Mouse (Mus musculus) liver, embryonic 11.5 days (tissue): ENCODE measurements around the gene Ivns1abp. TPM values are rescaled to one million over a fixed set of nuclear protein-coding genes. Genes with fewer than 3 reads are reported as not detected.
"Not testable (repeated sequence)": the region's sequence is repeated elsewhere in the genome, so short reads cannot be mapped to it uniquely, and the experiment has no call there.

Source experiments
- ATAC-seq: fragments of 200-750 bp; cut with Nextera tagmentation; replicated peaks from 2 replicates; pipeline ENCODE4 v1.8.0; 2017; ENCODE audit warnings: moderate number of reproducible peaks, mild to moderate bottlenecking, moderate TSS enrichment, moderate library complexity; ENCODE audit not compliant: low FRiP score
- DNase-seq: peaks from one replicate; pipeline ENCODE4 v3.0.0-alpha.2; 2017; ENCODE audit warnings: low spot score
- H3K27ac ChIP-seq: fragments of 300-500 bp; sonication (generic); 2 replicates; pipeline ENCODE4 v1.5.1; 2014; ENCODE audit warnings: mild to moderate bottlenecking, low read depth, low read length, control low read depth
- H3K27me3 ChIP-seq: fragments of 300-500 bp; sonication (generic); replicated peaks from 2 replicates; pipeline ENCODE4 v1.6.1; 2014; ENCODE audit warnings: low read length, mixed read lengths; ENCODE audit not compliant: control insufficient read depth, insufficient read depth
- H3K36me3 ChIP-seq: fragments of 300-500 bp; sonication (generic); 2 replicates; pipeline ENCODE4 v1.6.1; 2014; ENCODE audit warnings: mild to moderate bottlenecking, low read length, moderate library complexity, mixed read lengths; ENCODE audit not compliant: control insufficient read depth, insufficient read depth
- H3K4me1 ChIP-seq: fragments of 300-500 bp; sonication (generic); replicated peaks from 2 replicates; pipeline ENCODE4 v1.6.1; 2014; ENCODE audit warnings: low read length, mixed read lengths; ENCODE audit not compliant: control insufficient read depth, insufficient read depth
- H3K4me2 ChIP-seq: fragments of 300-500 bp; sonication (generic); 2 replicates; pipeline ENCODE4 v1.6.1; 2014; ENCODE audit warnings: mild to moderate bottlenecking, control low read depth, moderate library complexity
- H3K4me3 ChIP-seq: fragments of 300-500 bp; sonication (generic); 2 replicates; pipeline ENCODE4 v1.5.1; 2014; ENCODE audit warnings: low read depth, low read length, control low read depth
- H3K9ac ChIP-seq: fragments of 300-500 bp; sonication (generic); 2 replicates; pipeline ENCODE4 v1.6.1; 2014; ENCODE audit warnings: low read depth, low read length, control low read depth
- H3K9me3 ChIP-seq: fragments of 300-500 bp; sonication (generic); 2 replicates; pipeline ENCODE4 v1.6.1; 2016; ENCODE audit warnings: low read length, inconsistent platforms, mixed read lengths; ENCODE audit not compliant: control insufficient read depth
- WGBS: fragments of 180-500 bp; shearing (Covaris S2); extraction: QIAGEN DNeasy Blood & Tissue Kit; methylation state at CpG from one replicate; pipeline ENCODE4 v1.1.7; 2014; 5-methylcytosine and 5-hydroxymethylcytosine counted together
- polyA plus RNA-seq: library from polyadenylated mRNA; unstranded; fragments of >200 nt; fragmentation: Nextera tagmentation; extraction: Ambion mirVana; gene quantifications from 2 replicates; pipeline ENCODE4 v1.2.1, GENCODE M21; 2014

Gene Ivns1abp
- polyA plus RNA-seq: 231 and 259 TPM in 2 replicates

- H3K4me1 ChIP-seq: peaks cover 30% of the 10 kb centered on the region
- H3K36me3 ChIP-seq: peaks cover under 1% of the 10 kb centered on the region; the same call in 1 of the 2 replicates
- DNase-seq: peak; percentile 96
- peak; percentile 88 for ATAC-seq
- under 1% methylated on average over 103 of the region's 104 CpGs for WGBS
- no peaks in the 10 kb centered on the region for H3K27me3 ChIP-seq
- peak within 1 kb of the TSS; percentile 75 for H3K4me2 ChIP-seq
- peak within 1 kb of the TSS; percentile 93 for H3K4me3 ChIP-seq
- no peaks in the 10 kb centered on the region for H3K9me3 ChIP-seq
- peak within 1 kb of the TSS; percentile 92 for H3K27ac ChIP-seq
- peak within 1 kb of the TSS; percentile 93 for H3K9ac ChIP-seq
Measured at GRCm38 (mm10) chr1:151344283-151345108, at the start of gene Ivns1abp. TSS of gene Ivns1abp (plus strand) at chr1:151344477.

- Histone ChIP-seq H3K4me1 (no peaks in the 10 kb centered on the region), H3K4me3 (no peak overlapping the region), H3K27me3 (no peaks in the 10 kb centered on the region), H3K4me2 (no peak overlapping the region), H3K9ac (no peak overlapping the region), H3K27ac (no peak overlapping the region), H3K9me3 (no peaks in the 10 kb centered on the region), H3K36me3 (no peaks in the 10 kb centered on the region)
- WGBS: 59% methylated on average over 3 of the region's 3 CpGs
- ATAC-seq: no peak
- no peak for DNase-seq
Measured at GRCm38 (mm10) chr1:151295486-151295885, 48.8 kb upstream of the Ivns1abp start.

GRCm38 (mm10) chr1:151296621-151297020 is 47.7 kb upstream of the Ivns1abp start:
- Histone ChIP-seq H3K4me3 (no peak overlapping the region), H3K4me2 (no peak overlapping the region), H3K36me3 (no peaks in the 10 kb centered on the region), H3K4me1 (no peaks in the 10 kb centered on the region), H3K9ac (no peak overlapping the region), H3K27ac (no peak overlapping the region), H3K9me3 (no peaks in the 10 kb centered on the region), H3K27me3 (no peaks in the 10 kb centered on the region)
- ATAC-seq (no peak), DNase-seq (no peak)
- 73% methylated on average over 1 of the region's 1 CpGs for WGBS

- Histone ChIP-seq H3K36me3 (no peaks in the 10 kb centered on the region), H3K27me3 (no peaks in the 10 kb centered on the region), H3K4me1 (no peaks in the 10 kb centered on the region), H3K4me3 (no peak overlapping the region), H3K9me3 (no peaks in the 10 kb centered on the region), H3K4me2 (no peak overlapping the region), H3K9ac (no peak overlapping the region), H3K27ac (no peak overlapping the region)
- 74% methylated on average over 6 of the region's 6 CpGs for WGBS
- DNase-seq: no peak
- no peak for ATAC-seq
Measured at GRCm38 (mm10) chr1:151297025-151297424, 47.3 kb upstream of the Ivns1abp start.

- no peaks in the 10 kb centered on the region for H3K9me3 ChIP-seq
- no peaks in the 10 kb centered on the region for H3K4me1 ChIP-seq
- DNase-seq (no peak), ATAC-seq (no peak)
- H3K9ac ChIP-seq: no peak overlapping the region
- no peak overlapping the region for H3K27ac ChIP-seq
- no peaks in the 10 kb centered on the region for H3K27me3 ChIP-seq
- no peak overlapping the region for H3K4me2 ChIP-seq
- H3K4me3 ChIP-seq: no peak overlapping the region
- H3K36me3 ChIP-seq: no peaks in the 10 kb centered on the region
- 84% methylated on average over 2 of the region's 2 CpGs for WGBS
Measured at GRCm38 (mm10) chr1:151297596-151297995, 46.7 kb upstream of the Ivns1abp start.

- no peaks in the 10 kb centered on the region for H3K9me3 ChIP-seq
- H3K9ac ChIP-seq: no peak overlapping the region
- no peaks in the 10 kb centered on the region for H3K36me3 ChIP-seq
- DNase-seq (no peak), ATAC-seq (no peak)
- H3K4me2 ChIP-seq: no peak overlapping the region
- no peaks in the 10 kb centered on the region for H3K4me1 ChIP-seq
- H3K27me3 ChIP-seq: no peaks in the 10 kb centered on the region
- no peak overlapping the region for H3K27ac ChIP-seq
- H3K4me3 ChIP-seq: no peak overlapping the region
- WGBS: 74% methylated on average over 6 of the region's 6 CpGs
Measured at GRCm38 (mm10) chr1:151301456-151301855, 42.8 kb upstream of the Ivns1abp start.

GRCm38 (mm10) chr1:151301904-151302303 is 42.4 kb upstream of the Ivns1abp start:
- Histone ChIP-seq H3K9ac (no peak overlapping the region), H3K27me3 (no peaks in the 10 kb centered on the region), H3K9me3 (no peaks in the 10 kb centered on the region), H3K4me3 (no peak overlapping the region), H3K4me1 (no peaks in the 10 kb centered on the region), H3K4me2 (no peak overlapping the region), H3K36me3 (no peaks in the 10 kb centered on the region), H3K27ac (no peak overlapping the region)
- ATAC-seq: no peak
- 83% methylated on average over 3 of the region's 3 CpGs for WGBS
- no peak for DNase-seq

GRCm38 (mm10) chr1:151303265-151303664 is 41.0 kb upstream of the Ivns1abp start:
- ATAC-seq (no peak), DNase-seq (no peak)
- no peaks in the 10 kb centered on the region for H3K9me3 ChIP-seq
- H3K36me3 ChIP-seq: no peaks in the 10 kb centered on the region
- no peaks in the 10 kb centered on the region for H3K4me1 ChIP-seq
- no peak overlapping the region for H3K4me2 ChIP-seq
- H3K9ac ChIP-seq: no peak overlapping the region
- no peaks in the 10 kb centered on the region for H3K27me3 ChIP-seq
- H3K27ac ChIP-seq: no peak overlapping the region
- no peak overlapping the region for H3K4me3 ChIP-seq

- H3K36me3 ChIP-seq, H3K9me3 ChIP-seq, H3K9ac ChIP-seq, H3K4me1 ChIP-seq, H3K4me2 ChIP-seq, DNase-seq, H3K4me3 ChIP-seq, H3K27me3 ChIP-seq, H3K27ac ChIP-seq, ATAC-seq: not testable (repeated sequence)
- 85% methylated on average over 3 of the region's 3 CpGs for WGBS
Measured at GRCm38 (mm10) chr1:151305001-151305400, 39.3 kb upstream of the Ivns1abp start.
